Mouse (Mus musculus): ENCODE data around the gene Nlrx1. TPM values are rescaled to one million over a fixed set of nuclear protein-coding genes. Genes with fewer than 3 reads are reported as not detected.

Nlrx1 gene
- total RNA-seq, 1 experiment from 2014 or later, result 3.4 TPM

DNA sequence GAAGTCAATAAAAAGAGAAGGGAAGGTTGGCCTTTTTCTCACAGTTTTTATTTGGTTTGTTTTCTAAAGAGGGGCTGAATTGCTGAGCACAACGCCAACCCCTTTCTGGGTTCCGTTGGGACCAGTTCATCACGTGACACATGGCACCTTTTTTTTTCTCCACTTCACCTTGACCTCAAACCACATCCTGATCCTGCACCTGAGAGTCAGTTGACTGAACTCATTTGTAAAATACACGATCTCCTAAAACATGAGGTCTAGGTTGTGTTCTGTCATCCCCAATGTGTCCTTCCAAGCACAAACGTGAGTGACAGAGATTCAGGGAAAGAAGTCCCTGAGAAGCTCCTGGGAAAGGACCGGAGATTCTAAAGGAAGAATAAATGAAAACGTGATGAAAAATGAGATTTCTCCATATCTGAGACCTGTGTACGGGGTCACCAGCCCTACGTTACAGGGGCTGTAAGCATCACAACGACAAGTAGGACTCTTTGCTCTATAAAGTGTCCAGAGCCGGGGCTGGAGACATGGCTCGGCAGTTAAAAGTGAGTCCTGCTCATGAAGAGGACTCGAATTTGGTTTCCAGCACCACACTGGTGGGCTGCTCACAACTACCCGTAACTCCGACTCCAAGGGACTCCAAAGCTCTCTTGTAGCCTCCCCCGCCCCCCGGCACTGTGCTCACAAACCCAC, 29.8 kb downstream of the Nlrx1 start:
- ATAC-seq (replicated peaks; ENCODE audit: low read depth, poor library complexity, severe bottlenecking), result no peak

DNA sequence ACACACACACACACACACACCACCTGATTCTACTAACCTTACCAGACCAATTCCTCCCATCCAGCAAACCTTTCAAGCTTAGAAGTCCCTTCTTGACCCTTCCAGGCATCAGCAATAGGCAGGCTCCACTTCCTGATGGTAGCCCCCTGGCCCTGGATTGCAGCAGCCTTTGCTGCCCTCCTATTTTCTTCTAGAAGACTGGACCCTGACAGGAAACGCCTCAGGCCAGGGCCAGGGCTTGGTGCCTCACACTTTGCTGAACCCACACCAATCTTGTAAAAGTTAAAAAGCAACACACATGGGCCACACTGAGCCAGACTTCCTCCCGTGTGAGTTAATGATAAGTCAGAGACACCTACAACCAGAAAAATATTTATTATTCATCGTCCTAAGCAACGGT, 31.3 kb downstream of the Nlrx1 start:
- ATAC-seq (replicated peaks; ENCODE audit: low read depth, poor library complexity, severe bottlenecking), result no peak

DNA sequence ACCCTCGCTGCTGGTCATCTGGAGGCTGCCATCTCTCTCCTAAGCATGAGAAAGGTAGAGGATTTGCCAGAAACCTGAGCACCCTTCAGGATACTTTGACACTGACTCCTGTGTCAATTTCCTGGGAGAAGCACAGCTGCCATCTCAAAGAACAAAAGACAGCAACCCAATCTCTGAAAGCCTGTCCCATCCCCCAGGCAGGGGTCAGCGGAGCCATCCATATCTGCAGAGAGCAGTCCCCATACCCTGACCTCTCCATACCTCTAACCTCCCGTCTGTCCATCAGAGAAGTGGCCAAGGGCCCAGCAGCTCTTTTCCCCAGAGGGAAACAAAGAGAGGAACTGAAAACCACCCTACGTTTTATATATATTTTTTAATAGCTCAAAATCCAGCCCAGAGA, 31.8 kb downstream of the Nlrx1 start:
- no peak for ATAC-seq (replicated peaks; ENCODE audit: low read depth, poor library complexity, severe bottlenecking)

DNA sequence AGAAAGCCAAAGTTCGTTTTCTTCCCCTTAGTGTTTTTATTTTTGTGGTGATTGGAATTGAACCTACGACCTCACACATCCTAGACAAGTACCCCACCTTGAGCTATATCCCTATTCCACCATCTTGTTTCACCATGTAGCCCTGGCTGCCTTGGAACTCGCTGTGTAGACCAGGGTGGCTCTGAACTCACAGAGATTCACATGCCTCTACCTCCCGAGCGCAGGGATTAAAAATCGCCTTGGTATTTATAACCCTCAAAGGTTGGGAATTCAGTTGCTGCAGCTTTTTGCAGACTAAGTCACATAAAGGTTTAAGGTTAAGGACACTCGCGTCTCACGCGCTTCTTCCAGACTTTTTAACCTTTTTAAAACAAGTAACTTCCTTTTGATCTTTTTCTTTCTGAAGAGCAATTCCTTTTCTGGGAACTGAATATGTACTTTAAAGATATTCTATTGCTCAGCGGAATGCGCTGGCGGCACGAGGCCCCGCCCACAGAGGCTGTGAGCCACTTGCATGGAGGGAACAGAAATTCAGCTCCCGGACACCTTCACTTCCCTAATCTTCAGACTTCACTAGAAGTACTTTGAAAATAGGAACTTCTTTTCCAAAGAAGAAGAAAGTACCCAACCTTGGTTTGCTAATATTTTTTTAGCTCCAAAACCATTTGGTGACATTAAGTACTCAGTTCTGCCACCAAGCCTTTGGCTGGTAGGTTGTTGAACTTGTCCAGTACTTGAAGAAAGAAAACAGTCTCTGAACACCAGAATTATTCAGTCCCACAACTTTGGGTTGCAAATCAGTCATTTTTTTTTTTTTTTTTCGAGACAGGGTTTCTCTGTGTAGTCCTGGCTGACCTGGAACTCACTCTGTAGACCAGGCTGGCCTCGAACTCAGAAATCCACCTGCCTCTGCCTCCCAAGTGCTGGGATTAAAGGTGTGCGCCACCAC, 33.6 kb downstream of the Nlrx1 start:
- peak; percentile 62 for ATAC-seq (replicated peaks; ENCODE audit: low read depth, poor library complexity, severe bottlenecking)

DNA sequence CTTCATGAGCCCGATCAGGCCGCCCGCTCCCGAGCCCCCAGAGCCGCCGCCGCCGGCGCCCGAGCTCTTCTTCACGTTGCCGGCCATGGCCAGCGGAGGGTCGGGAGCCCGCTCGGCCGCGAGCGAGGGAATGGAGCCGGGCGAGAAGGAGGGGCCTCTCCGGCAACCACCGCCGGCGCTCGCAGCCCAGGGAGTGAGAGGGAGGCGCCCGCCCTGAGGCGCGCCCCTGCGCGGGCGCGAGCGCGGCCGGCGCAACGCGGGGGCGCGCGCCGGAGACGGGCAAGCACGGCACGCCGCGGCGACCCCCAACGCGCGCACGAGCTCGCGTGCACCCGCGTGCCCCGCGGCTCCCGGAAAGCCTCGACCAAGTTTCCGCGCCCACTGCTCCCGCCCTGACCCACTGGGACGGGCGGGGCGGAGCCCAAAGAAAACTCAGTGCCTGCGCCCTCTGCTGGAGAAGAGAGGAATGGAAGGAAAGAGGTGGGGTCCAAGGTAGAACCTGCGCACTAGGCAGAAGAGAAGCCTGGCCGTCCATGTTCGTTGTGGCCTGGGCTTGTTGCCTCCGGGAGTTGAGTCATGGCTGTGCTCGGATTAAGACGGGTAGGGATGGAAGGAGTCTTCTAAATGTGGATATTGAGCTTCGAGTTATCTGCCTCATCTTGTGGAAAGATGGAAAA, 34.5 kb downstream of the Nlrx1 start, which contains the start of gene Cbl:
Cbl (minus strand) TSS at position 248 of the 677 bp plus-strand sequence.
- peak; percentile 83 for ATAC-seq (replicated peaks; ENCODE audit: low read depth, poor library complexity, severe bottlenecking)

DNA sequence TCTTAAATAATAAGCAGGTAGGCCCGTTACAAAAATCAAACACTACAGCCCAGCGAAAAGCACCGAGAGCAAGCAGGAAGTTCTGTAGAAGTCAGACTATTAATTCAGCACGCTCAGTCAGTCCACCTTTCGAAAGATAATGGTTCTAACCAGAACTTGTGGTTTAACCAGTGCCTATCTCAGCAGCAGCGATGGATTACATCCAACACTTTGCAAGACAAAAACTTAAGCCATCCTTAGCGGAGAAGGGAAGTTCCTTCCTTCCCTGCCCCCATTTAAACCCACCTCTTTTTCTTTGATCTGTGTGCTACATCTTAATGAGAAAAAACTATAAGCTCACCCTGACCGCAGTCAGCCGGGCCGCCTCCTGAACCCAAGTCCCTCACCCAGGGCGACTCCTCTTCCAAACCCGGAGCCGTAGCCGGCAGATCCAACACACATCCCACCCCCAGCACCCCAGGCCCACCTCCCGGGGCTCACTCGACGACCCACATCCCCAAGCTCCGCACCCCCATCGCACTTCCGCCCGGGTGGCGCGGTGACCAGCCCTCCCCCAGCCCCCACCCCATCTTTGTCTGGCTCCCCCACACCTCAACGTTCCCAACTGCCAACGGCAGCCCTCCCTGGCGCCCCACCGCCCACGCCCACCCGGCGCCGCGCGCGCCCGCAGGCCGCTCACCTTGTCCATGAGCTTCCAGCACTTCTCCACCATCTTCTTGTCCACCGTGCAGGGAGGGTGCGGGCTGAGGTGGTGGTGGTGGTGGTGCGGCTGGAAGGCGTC, 35.2 kb downstream of the Nlrx1 start:
- peak; percentile 13 for ATAC-seq (replicated peaks; ENCODE audit: low read depth, poor library complexity, severe bottlenecking)

DNA sequence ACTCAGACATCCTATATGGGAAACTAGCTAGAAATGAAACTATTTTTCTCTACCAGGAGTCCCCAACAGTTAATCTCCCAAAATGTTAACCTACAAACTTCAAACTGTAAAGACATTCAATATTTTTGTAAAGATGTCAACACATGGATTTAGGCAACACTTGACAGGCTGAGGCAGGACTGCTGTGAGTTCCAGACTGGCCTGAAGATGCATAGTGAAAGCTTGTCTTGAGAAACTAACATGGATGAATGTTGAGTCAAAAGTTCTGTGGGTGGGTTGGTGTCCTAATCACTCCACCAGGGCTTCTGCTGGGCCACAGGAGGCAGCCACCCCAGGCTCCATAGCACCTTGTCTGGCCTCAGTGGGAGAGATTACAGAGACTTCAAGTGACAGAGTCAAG, 36.8 kb downstream of the Nlrx1 start:
- ATAC-seq (replicated peaks; ENCODE audit: low read depth, poor library complexity, severe bottlenecking), result no peak

DNA sequence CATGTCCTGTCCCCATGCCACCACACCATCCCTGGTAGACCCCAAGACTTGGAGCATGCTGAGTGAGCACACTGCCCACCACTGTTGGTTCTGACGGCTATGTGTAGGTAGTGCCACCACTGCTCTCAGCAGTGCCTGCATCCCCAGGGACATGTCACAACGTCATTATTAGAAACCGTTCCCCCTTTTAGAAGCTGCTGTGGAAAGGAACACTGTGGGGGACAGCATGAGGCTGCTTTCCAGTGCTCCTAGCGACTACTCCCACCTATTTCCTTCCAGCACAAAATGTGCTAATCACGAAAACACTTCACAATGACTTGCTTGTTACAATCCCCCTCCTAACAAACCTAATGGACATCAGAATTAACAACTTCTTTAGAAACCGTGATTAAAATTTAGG, 42.4 kb downstream of the Nlrx1 start:
- no peak for ATAC-seq (replicated peaks; ENCODE audit: low read depth, poor library complexity, severe bottlenecking)

DNA sequence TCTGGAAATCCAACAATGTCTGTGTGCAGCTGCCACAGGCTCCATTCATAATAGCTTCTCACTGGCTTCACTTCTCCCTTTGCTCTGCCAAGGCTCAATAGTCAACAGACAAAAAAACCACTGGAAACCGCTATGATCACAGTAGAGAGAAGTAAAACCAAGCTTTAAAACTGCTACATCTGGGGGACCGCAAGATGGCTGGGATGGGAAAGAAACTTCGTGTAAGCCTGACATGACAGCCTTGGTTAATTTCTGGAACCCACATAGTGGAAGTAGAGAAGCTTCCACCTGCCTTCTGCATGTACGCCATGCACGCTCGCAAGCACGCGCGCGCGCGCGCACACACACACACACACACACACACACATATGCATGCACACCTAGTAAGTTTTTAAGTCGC, 54.9 kb downstream of the Nlrx1 start:
- ATAC-seq (replicated peaks; ENCODE audit: low read depth, poor library complexity, severe bottlenecking), result peak; percentile 95

DNA sequence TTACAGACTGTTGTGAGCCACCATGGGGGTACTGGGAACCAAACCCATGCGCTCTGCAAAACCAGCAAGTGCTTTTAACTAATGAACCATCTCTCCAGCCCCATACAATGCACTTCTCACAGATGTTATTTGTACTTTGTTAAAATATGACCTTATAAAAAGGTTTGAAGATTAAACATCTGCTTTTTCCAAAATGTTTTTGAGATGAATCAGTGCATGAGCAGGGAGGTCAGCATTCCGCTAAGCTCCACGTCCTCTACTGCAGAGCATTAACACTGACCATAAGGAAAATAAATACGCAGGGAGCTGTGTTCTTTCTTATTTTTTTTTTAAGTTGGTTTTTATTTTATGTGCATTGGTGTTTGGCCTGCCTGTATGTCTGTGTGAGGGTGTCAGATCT, 56.0 kb downstream of the Nlrx1 start:
- ATAC-seq (replicated peaks; ENCODE audit: low read depth, poor library complexity, severe bottlenecking), result no peak

DNA sequence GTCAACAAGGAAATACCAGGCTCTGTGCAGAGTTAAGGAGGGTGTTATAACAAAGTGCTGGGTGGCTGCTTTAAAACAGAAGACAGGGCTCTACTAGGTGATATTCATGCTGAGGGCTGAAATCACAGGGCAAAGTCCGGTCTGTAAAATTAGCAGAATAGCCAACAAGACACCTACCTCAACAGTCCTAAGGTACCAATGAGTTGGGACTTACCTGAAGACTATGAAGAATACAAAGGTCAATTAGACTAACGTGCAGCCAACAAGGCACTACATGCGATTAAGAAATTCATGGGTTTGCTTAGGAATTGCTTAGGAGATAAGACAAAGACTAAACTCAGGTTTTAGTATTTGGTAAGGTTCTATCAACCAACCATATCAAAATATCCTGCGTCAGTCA, 59.0 kb downstream of the Nlrx1 start:
- no peak for ATAC-seq (replicated peaks; ENCODE audit: low read depth, poor library complexity, severe bottlenecking)

DNA sequence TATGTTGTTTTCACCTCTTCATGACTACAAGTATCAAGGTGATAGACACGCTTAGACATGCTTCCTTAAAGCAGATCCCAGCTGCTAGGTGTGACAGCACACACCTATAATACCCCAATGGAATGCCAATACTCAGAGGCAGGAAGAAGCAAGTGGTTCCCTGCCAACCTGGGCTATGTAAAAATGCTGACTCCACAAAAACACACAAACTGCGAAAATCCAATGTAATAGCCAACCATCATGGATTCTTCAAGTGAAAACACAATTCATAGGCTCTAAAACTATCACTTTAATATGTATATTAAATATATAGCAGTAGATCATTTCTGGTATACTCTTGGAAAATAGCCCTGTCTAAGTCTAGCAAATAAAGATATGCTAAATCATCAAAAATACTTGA, 60.6 kb downstream of the Nlrx1 start:
- no peak for ATAC-seq (replicated peaks; ENCODE audit: low read depth, poor library complexity, severe bottlenecking)

Other genes starting within 250 kb of the Nlrx1 start
- 0.78 and 4.3 TPM in 2 replicates for gene Thy1, start 225.2 kb downstream of the Nlrx1 start, total RNA-seq (2017)
- gene Usp2, start 201.6 kb downstream of the Nlrx1 start, total RNA-seq (2017), result 3.8 and 5.0 TPM in 2 replicates
- not detected in 2 replicates for gene Mfrp, start 166.9 kb downstream of the Nlrx1 start, total RNA-seq (2017)
- not detected in 2 replicates for gene C1qtnf5, start 161.4 kb downstream of the Nlrx1 start, total RNA-seq (2017)
- not detected in 2 replicates for gene Gm49380, start 155.1 kb downstream of the Nlrx1 start, total RNA-seq (2017)
- gene Rnf26, start 155.1 kb downstream of the Nlrx1 start, total RNA-seq (2017), result 19.3 and 21.8 TPM in 2 replicates
- 0.15 and 2.6 TPM in 2 replicates for gene Mcam, start 134.1 kb downstream of the Nlrx1 start, total RNA-seq (2017)
- gene Cbl, start 34.5 kb downstream of the Nlrx1 start, total RNA-seq (2017), result 27.7 and 32.7 TPM in 2 replicates
- gene Ccdc153, start 27.9 kb downstream of the Nlrx1 start, total RNA-seq (2017), result not detected in 2 replicates
- gene Pdzd3, start 17.1 kb downstream of the Nlrx1 start, total RNA-seq (2017), result 0.58 TPM in 1 of 2 replicates, not detected in the other
- 4.2 and 4.8 TPM in 2 replicates for gene Abcg4, start 20.0 kb upstream of the Nlrx1 start, total RNA-seq (2017)
- gene Hinfp, start 37.1 kb upstream of the Nlrx1 start, total RNA-seq (2017), result 10.6 and 12.1 TPM in 2 replicates
- gene C2cd2l, start 51.7 kb upstream of the Nlrx1 start, total RNA-seq (2017), result 2.1 and 4.4 TPM in 2 replicates
- 10.6 and 14.2 TPM in 2 replicates for gene Dpagt1, start 57.4 kb upstream of the Nlrx1 start, total RNA-seq (2017)
- gene H2afx, start 66.1 kb upstream of the Nlrx1 start, total RNA-seq (2017), result 286 and 311 TPM in 2 replicates
- gene Hmbs, start 75.6 kb upstream of the Nlrx1 start, total RNA-seq (2017), result 71.4 and 73.7 TPM in 2 replicates
- 16.9 and 18.6 TPM in 2 replicates for gene Vps11, start 93.1 kb upstream of the Nlrx1 start, total RNA-seq (2017)
- gene Hyou1, start 110.9 kb upstream of the Nlrx1 start, total RNA-seq (2017), result 90.4 and 99.1 TPM in 2 replicates
- gene Slc37a4, start 128.3 kb upstream of the Nlrx1 start, total RNA-seq (2017), result 15.7 and 26.1 TPM in 2 replicates
- 2,354 and 2,766 TPM in 2 replicates for gene Rps25, start 138.5 kb upstream of the Nlrx1 start, total RNA-seq (2017)
- 29.5 and 39.8 TPM in 2 replicates for gene Trappc4, start 139.0 kb upstream of the Nlrx1 start, total RNA-seq (2017)
- gene Ccdc84, start 150.0 kb upstream of the Nlrx1 start, total RNA-seq (2017), result 18.8 and 35.2 TPM in 2 replicates
- not detected in 2 replicates for gene Foxr1, start 172.5 kb upstream of the Nlrx1 start, total RNA-seq (2017)
- gene Upk2, start 186.4 kb upstream of the Nlrx1 start, total RNA-seq (2017), result not detected in 2 replicates
- gene Bcl9l, start 214.2 kb upstream of the Nlrx1 start, total RNA-seq (2017), result 3.1 and 5.7 TPM in 2 replicates